Mouse (Mus musculus): ENCODE results near the gene Hspa12b. TPM values are rescaled to one million over a fixed set of nuclear protein-coding genes. Genes with fewer than 3 reads are reported as not detected.
A peak's percentile ranks its signal among the peaks of the same experiment; 100 is the strongest.

The Hspa12b gene
- polyA plus RNA-seq, 1 experiment from 2014 or later = 14.2 TPM

- peak within 1 kb of the TSS; percentile 54 for H3K4me3 ChIP-seq (ENCODE audit: low read depth, low read length)
- 1% methylated on average over 43 of the region's 43 CpGs for WGBS
- H3K36me3 ChIP-seq (ENCODE audit: control insufficient read depth, insufficient read depth, low read length) = peaks cover 7% of the 10 kb centered on the region; the same call in 1 of the 2 replicates
- H3K4me2 ChIP-seq (replicated peaks; ENCODE audit: low read depth, low read length) = peak within 1 kb of the TSS; percentile 78
- peak within 1 kb of the TSS; percentile 75 for H3K9ac ChIP-seq (replicated peaks; ENCODE audit: low read depth, low read length)
- ATAC-seq (ENCODE audit: insufficient number of reproducible peaks, insufficient read depth, low FRiP score, low read depth) = peak; percentile 92
- H3K9me3 ChIP-seq (ENCODE audit: control insufficient read depth, low read depth, low read length) = no peaks in the 10 kb centered on the region
- H3K27ac ChIP-seq (ENCODE audit: low read length) = peak within 1 kb of the TSS; percentile 62
- H3K4me1 ChIP-seq (ENCODE audit: control insufficient read depth, insufficient read depth, low read length) = peaks cover 33% of the 10 kb centered on the region
- H3K27me3 ChIP-seq (ENCODE audit: control insufficient read depth, insufficient read depth, low read length) = no peaks in the 10 kb centered on the region
These were observed 59.9 kb downstream of the Hspa12b start, which contains the start of the genes Cdc25b and Spef1 for GRCm38 (mm10) chr2:131186771-131187601. Cdc25b (plus strand) TSS chr2:131186949. Spef1 (minus strand) TSS chr2:131187282.

- Histone ChIP-seq H3K9me3 (ENCODE audit: control insufficient read depth, low read depth, low read length) (no peaks in the 10 kb centered on the region), H3K4me3 (ENCODE audit: low read depth, low read length) (peak overlapping the region; percentile 54), H3K36me3 (ENCODE audit: control insufficient read depth, insufficient read depth, low read length) (peaks cover 10% of the 10 kb centered on the region), H3K27ac (ENCODE audit: low read length) (peak overlapping the region; percentile 62; the same call in 1 of the 2 replicates), H3K4me1 (ENCODE audit: control insufficient read depth, insufficient read depth, low read length) (peaks cover 33% of the 10 kb centered on the region), H3K9ac (replicated peaks; ENCODE audit: low read depth, low read length) (peak overlapping the region; percentile 75), H3K4me2 (replicated peaks; ENCODE audit: low read depth, low read length) (peak overlapping the region; percentile 78), H3K27me3 (ENCODE audit: control insufficient read depth, insufficient read depth, low read length) (no peaks in the 10 kb centered on the region)
- no peak for ATAC-seq (ENCODE audit: insufficient number of reproducible peaks, insufficient read depth, low FRiP score, low read depth)
- 23% methylated on average over 3 of the region's 3 CpGs for WGBS
These were observed 60.5 kb downstream of the Hspa12b start for GRCm38 (mm10) chr2:131187602-131187922.

GRCm38 (mm10) chr2:131188311-131188710 is 61.2 kb downstream of the Hspa12b start:
- peaks cover 33% of the 10 kb centered on the region for H3K4me1 ChIP-seq (ENCODE audit: control insufficient read depth, insufficient read depth, low read length)
- no peaks in the 10 kb centered on the region for H3K9me3 ChIP-seq (ENCODE audit: control insufficient read depth, low read depth, low read length)
- H3K4me2 ChIP-seq (replicated peaks; ENCODE audit: low read depth, low read length) = no peak overlapping the region; the same call in 1 of the 2 replicates
- H3K36me3 ChIP-seq (ENCODE audit: control insufficient read depth, insufficient read depth, low read length) = peaks cover 17% of the 10 kb centered on the region
- H3K27ac ChIP-seq (ENCODE audit: low read length) = no peak overlapping the region
- H3K27me3 ChIP-seq (ENCODE audit: control insufficient read depth, insufficient read depth, low read length) = no peaks in the 10 kb centered on the region
- no peak overlapping the region for H3K9ac ChIP-seq (replicated peaks; ENCODE audit: low read depth, low read length)
- ATAC-seq (ENCODE audit: insufficient number of reproducible peaks, insufficient read depth, low FRiP score, low read depth) = no peak
- H3K4me3 ChIP-seq (ENCODE audit: low read depth, low read length) = no peak overlapping the region
- WGBS = 95% methylated on average over 5 of the region's 5 CpGs

- Histone ChIP-seq H3K36me3 (ENCODE audit: control insufficient read depth, insufficient read depth, low read length) (peaks cover 28% of the 10 kb centered on the region), H3K27ac (ENCODE audit: low read length) (peak overlapping the region; percentile 34; the same call in 1 of the 2 replicates), H3K4me3 (ENCODE audit: low read depth, low read length) (no peak overlapping the region), H3K27me3 (ENCODE audit: control insufficient read depth, insufficient read depth, low read length) (no peaks in the 10 kb centered on the region), H3K9ac (replicated peaks; ENCODE audit: low read depth, low read length) (no peak overlapping the region), H3K4me2 (replicated peaks; ENCODE audit: low read depth, low read length) (0 out of 2 replicates have a peak overlapping the region, but pooled peaks have one; percentile 10), H3K9me3 (ENCODE audit: control insufficient read depth, low read depth, low read length) (no peaks in the 10 kb centered on the region), H3K4me1 (ENCODE audit: control insufficient read depth, insufficient read depth, low read length) (peaks cover 33% of the 10 kb centered on the region)
- no peak for ATAC-seq (ENCODE audit: insufficient number of reproducible peaks, insufficient read depth, low FRiP score, low read depth)
- WGBS = 46% methylated on average over 5 of the region's 5 CpGs
These were observed 62.6 kb downstream of the Hspa12b start for GRCm38 (mm10) chr2:131189521-131190309.

- Histone ChIP-seq H3K9me3 (ENCODE audit: control insufficient read depth, low read depth, low read length) (no peaks in the 10 kb centered on the region), H3K4me3 (ENCODE audit: low read depth, low read length) (no peak overlapping the region), H3K9ac (replicated peaks; ENCODE audit: low read depth, low read length) (no peak overlapping the region), H3K27ac (ENCODE audit: low read length) (peak overlapping the region; percentile 34; the same call in 1 of the 2 replicates), H3K4me2 (replicated peaks; ENCODE audit: low read depth, low read length) (no peak overlapping the region; the same call in 1 of the 2 replicates), H3K4me1 (ENCODE audit: control insufficient read depth, insufficient read depth, low read length) (peaks cover 33% of the 10 kb centered on the region), H3K36me3 (ENCODE audit: control insufficient read depth, insufficient read depth, low read length) (peaks cover 32% of the 10 kb centered on the region), H3K27me3 (ENCODE audit: control insufficient read depth, insufficient read depth, low read length) (no peaks in the 10 kb centered on the region)
- WGBS = 20% methylated on average over 10 of the region's 10 CpGs
- no peak for ATAC-seq (ENCODE audit: insufficient number of reproducible peaks, insufficient read depth, low FRiP score, low read depth)
These were observed 63.4 kb downstream of the Hspa12b start for GRCm38 (mm10) chr2:131190344-131191004.

GRCm38 (mm10) chr2:131191005-131191390 is 63.9 kb downstream of the Hspa12b start:
- WGBS = 70% methylated on average over 7 of the region's 7 CpGs
- ATAC-seq (ENCODE audit: insufficient number of reproducible peaks, insufficient read depth, low FRiP score, low read depth) = no peak
- H3K36me3 ChIP-seq (ENCODE audit: control insufficient read depth, insufficient read depth, low read length) = peaks cover 35% of the 10 kb centered on the region
- H3K27me3 ChIP-seq (ENCODE audit: control insufficient read depth, insufficient read depth, low read length) = no peaks in the 10 kb centered on the region
- H3K9me3 ChIP-seq (ENCODE audit: control insufficient read depth, low read depth, low read length) = no peaks in the 10 kb centered on the region
- no peak overlapping the region for H3K4me3 ChIP-seq (ENCODE audit: low read depth, low read length)
- H3K27ac ChIP-seq (ENCODE audit: low read length) = peak overlapping the region; percentile 34; the same call in 1 of the 2 replicates
- no peak overlapping the region for H3K4me2 ChIP-seq (replicated peaks; ENCODE audit: low read depth, low read length)
- peaks cover 33% of the 10 kb centered on the region for H3K4me1 ChIP-seq (ENCODE audit: control insufficient read depth, insufficient read depth, low read length)
- H3K9ac ChIP-seq (replicated peaks; ENCODE audit: low read depth, low read length) = no peak overlapping the region

All from stomach, embryonic 14.5 days (tissue).